Mouse (Mus musculus) neutrophil, adult 59 days (primary cell): ENCODE measurements around the gene Cfap97. TPM values are rescaled to one million over a fixed set of nuclear protein-coding genes. Genes with fewer than 3 reads are reported as not detected.

Source experiments
- total RNA-seq, 2 experiments: library from RNA; stranded (reverse); gene quantifications; 1 replicate in 1 of 2; 2 replicates in 1 of 2; pipeline ENCODE4 v1.2.4; 2023

Gene Cfap97
- 1 to 10 TPM; 8.5 to 9.0 TPM for total RNA-seq

DNA sequence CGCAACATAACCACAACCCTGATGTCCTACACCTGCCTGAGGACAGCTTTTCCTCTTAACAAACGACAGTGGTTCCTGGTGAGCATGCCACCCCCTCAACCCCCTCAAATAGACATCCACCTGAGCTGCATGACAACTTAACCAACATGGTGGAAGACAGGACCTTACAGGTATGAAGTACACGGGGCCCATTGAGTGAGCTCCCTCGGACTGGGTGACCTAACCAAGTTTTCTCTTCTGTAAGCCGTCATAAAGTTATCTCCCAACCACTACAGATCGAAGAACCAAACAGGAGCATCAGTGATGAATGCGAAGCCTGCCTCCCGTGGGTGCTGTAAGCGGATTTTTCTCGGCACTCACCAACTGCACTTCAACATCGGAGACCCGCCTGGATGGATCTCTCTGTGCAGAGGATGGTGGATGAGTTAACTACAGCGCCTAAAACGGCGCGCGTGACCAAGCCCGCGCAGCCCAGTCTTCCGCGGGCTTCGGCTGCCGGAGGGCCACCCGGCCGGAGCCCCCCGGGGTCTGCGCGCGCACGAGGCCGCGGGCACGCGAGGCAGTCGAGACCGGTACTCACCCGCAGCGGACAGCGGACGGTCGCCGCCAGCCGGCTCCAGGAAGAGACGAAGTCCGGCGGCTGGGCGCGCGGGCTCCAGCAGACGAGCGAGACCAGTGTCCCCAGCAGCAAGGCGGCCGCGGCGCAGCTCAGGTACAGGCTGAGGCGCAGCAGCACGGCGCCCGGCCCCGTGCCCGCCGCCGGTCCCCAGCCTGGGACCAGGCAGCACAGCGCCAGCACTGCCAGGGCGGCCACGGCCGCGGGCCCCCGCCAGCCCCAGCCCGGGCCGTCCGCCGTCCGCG is at the start of gene Cfap97:
Gene Cfap97, plus strand, starts transcription at position 570 of the 861 bp plus-strand sequence.

DNA sequence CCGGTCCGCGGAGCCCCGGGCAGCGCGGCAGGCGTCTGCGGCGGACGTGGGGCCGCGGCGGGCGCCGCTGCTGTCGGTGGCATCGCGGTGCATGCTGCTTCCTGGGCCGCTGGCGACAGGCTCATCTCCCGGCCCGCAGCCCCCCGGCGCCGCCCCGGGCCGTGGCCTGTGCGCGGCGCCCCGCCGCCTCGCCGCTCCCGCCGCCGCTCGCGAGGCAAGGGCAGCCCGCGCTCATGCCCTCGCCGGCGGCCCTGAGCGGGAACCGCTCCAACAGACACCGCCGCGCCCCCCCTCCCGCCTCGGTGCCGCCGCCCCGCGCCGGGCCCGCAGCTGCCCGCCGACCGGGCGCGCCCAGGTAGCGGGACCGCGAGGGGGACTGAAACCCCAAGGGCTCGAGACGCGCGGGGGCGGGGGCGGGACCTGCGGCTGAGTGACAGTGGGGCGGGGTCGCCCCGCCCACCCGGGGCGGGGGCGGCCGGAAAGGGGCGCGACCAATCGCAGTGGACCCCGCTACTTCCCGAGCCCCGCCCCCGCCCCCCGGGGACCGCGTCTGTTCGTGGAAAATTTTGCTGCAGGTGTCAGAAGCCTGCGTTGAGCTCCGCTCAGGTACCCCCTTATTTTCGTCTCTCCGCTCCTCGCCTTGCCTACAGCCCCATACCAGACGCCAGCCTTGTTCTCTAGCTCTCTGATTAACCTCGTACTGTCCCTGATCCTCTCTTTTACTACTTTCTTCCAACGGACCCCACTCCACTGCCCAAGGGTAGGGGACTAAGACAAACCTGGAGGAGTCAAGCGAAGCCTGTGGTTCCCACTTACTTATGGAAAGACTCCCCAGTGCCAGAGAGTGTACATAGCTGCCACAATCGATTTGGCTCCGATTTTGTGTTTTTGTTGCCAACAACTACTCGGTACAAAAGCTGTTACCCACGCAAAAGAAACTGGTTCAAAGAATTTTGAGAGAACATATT is 777 bp downstream of the Cfap97 start, which contains the start of gene Snx25:
Gene Snx25, minus strand, starts transcription at position 96 of the 968 bp plus-strand sequence.

DNA sequence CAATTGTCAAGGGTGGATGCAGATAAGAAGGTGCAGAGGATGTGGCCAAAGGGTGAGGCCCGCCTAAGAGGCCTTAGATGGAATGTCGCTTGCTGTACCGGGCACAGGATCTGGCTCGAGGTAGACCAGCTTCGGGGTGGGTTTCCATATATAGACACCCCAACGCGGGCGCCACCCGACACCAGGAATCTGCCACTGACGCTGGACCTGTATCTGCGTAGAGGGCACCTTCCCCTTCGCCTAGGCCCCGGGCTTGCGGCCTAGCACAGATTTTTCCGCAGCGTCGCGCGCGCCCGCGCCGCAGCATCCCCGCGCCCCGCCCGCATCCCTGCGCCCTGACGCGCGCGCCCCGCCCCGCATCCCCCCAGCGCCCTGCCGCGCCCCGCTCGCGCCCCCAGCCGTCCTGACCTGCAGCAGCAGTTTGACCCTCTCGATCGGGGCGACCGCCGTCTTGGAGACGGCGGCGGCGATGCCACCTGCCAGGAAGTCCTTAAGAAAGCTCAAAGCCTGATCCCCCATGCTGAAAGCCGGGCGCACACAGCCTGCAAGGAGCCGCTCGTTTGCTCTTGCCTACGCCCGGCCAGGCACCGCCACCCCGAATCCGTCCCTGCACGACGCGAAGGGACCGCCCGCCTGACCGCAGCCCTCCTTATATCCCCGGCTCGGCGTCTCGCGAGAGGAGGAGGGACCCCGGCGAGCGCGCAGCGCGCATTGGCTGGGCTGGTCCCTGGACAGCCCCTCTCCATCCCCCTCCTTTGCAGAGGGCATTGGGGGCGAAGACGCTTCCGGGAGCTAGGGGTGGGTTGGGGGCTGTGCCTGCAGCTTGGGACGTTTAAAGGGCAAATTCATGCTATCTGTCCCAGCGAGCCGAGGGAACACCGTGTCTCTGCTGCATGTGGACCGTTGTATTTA is 59.1 kb downstream of the Cfap97 start, which contains the start of gene Slc25a4:
Gene Slc25a4, minus strand, starts transcription at position 881 of the 912 bp plus-strand sequence.

Other genes with a start within 250 kb of the Cfap97 start
- not detected for gene Ccdc110, start 217.2 kb upstream of the Cfap97 start, total RNA-seq
- gene 1700029J07Rik, start 176.5 kb upstream of the Cfap97 start, total RNA-seq, result under 1 TPM in 1 of 2 experiments, not detected in 1; 0.18 TPM
- gene Ufsp2, start 176.2 kb upstream of the Cfap97 start, total RNA-seq, result 10 to 100 TPM; 21.5 to 23.6 TPM
- not detected for gene Lrp2bp, start 152.5 kb upstream of the Cfap97 start, total RNA-seq
- gene Ankrd37, start 146.1 kb upstream of the Cfap97 start, total RNA-seq, result 1 to 10 TPM; 1.5 to 2.2 TPM
- 10 to 100 TPM in 1 of 2 experiments, 1 to 10 TPM in 1; 5.6 to 12.0 TPM for gene Snx25, start 388 bp downstream of the Cfap97 start, total RNA-seq
- 10 to 100 TPM; 16.5 to 25.9 TPM for gene Slc25a4, start 59.5 kb downstream of the Cfap97 start, total RNA-seq
- gene Helt, start 142.9 kb downstream of the Cfap97 start, total RNA-seq, result not detected